Mouse (Mus musculus): ENCODE measurements at regions not wholly inside any gene's neighbourhood (a gene's known extent, or its start where the extent isn't known, plus 50 kb on each side); places are given as distances from the start of the nearest gene placed in this dataset.
"Not testable (repeated sequence)": the region's sequence is repeated elsewhere in the genome, so short reads cannot be mapped to it uniquely, and the experiment has no call there.

GRCm38 (mm10) chr9:5424236-5424635 is 79.0 kb downstream of the Casp12 start:
- no peak for ATAC-seq (replicated peaks; ENCODE audit: low read depth, poor library complexity, severe bottlenecking)

DNA sequence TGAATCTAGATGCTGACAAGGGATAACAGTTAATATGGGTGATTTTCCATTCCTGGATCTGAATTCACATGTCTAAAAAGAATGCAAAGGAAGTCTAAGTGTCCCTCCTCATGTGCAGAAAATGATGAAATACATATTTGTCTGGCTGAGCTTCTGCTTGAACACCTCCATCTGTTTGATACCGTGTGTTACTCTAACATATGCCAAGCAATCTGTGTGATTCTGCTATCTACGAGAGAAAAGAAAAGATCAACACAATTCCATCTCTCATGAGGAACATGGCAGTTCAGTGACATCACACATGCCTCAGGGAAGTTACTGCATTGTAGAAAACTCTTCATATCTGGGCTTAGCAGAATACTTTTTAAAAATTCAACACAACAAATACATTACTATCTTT is 103.0 kb downstream of the Casp12 start:
- no peak for ATAC-seq (replicated peaks; ENCODE audit: low read depth, poor library complexity, severe bottlenecking)

DNA sequence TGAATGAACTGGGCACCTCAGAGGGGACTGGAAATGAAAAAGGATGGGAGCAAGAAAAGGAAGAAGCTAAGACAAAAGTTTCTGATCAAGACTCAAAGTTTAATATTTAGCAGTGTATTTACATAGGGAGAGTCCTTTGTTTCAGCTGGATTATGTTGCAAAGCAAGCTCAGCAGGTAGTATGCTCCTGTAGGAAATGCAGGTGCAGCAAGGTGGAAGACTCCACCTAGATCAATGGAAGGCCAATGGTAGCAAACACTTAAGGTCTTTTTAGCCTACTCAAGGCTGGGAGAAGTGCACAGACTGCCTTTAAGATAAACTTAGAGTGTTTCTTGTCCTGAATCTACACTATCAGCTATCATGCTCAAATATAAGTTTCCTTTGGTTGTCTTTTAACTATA is 111.4 kb downstream of the Casp12 start:
- ATAC-seq (replicated peaks; ENCODE audit: low read depth, poor library complexity, severe bottlenecking) = no peak

DNA sequence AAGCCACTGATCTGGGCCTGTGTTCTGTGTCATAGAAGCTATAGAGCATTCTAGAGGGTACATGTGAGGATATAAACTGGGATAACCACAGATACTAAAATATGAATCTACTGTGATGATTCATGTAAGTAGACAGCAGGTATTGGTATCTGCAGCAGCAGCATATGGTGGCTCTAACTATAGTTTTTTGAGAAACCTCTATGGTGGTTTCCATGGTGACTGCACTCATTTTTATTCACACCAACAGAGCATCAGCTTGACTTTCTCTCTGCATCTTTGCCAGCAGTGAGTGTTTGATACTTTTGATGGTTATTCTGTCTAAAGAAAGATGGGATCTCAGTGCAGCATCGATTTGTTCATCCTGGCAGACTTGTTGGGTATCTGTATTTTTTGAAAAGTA is 126.8 kb downstream of the Casp12 start:
- ATAC-seq (replicated peaks; ENCODE audit: low read depth, poor library complexity, severe bottlenecking) = no peak

DNA sequence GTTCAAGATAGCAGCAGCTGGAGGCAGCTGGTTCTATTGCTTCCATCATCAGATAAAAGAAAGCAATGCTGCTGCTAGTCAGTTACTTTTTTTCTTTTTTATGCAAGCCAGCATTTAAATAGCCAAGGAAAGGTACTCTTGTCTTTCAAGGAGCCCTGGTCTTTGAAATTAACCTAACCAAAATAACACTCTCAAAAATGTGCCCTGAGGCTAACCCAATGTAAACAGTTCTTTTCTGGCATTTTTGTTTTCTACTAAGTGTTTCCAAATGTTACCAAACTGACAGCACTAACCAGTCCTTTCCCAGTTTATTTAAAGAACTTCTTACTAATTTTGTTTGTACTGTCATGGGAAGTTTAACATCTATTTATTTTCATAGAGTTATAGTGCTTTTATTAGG is 129.0 kb downstream of the Casp12 start:
- ATAC-seq (replicated peaks; ENCODE audit: low read depth, poor library complexity, severe bottlenecking) = no peak

DNA sequence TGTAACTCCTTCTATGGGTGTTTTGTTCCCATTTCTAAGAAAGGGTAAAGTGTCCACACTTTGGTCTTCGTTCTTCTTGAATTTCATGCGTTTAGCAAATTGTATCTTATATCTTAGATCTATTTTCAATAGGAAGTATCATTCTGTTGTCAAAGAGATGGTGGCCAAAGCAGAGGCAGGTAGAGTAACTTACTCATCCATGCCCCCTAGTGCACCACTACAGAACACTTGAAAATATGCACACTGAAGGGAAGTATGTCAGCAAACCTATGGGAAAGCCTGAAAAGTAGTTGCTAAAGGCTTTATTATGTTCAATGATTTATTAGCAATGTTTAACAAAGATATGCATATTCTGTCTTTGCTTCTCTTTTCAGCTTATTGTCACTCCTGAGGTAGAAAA is 140.0 kb downstream of the Casp12 start:
- ATAC-seq (replicated peaks; ENCODE audit: low read depth, poor library complexity, severe bottlenecking) = no peak

- no peak for ATAC-seq (replicated peaks; ENCODE audit: low read depth, poor library complexity, severe bottlenecking)
Observed at GRCm38 (mm10) chr9:5496837-5497236, 151.6 kb downstream of the Casp12 start.

DNA sequence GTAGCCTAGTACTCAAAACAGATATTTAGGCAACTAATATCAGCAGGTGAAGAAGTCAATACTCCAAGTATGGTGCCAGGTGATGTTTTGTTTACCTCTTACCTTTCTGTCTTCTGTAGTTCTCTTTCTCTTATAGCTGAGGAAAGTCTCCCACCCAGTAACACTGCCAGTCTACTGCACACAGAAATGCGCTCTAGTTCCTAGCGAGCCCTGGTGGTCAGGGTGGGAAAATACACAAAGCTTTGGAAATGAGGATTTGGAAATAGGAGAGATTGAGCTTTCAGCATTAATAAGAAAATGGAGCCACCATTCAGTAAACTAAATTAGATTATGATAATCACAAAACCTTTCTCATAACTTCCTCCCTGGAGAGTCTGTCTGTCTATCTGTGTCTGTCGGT is 153.1 kb downstream of the Casp12 start:
- ATAC-seq (replicated peaks; ENCODE audit: low read depth, poor library complexity, severe bottlenecking) = no peak

DNA sequence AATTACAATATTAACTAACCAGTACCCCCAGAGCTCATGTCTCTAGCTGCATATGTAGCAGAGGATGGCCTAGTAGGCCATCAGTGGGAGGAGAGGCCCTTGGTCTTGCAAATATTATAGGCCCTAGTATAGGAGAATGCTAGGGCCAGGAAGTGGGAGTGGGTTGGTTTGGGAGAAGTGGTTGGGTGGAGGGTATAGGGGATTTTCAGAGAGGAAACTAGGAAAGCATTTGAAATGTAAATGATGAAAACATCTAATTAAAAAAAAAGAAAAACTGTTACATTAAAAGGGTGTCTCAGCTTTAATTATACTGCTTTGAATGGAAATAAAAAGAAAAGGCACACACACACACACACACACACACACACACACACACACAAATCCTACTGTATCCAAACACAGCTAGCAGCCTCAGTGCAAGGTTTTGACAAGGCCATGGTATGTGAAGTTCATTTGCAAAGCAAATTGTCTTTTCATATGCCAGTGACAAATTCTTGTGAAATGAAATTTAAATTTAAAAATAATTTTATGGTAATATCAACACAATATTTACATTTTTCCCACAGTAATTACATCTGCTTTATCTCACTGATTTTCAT is 180.6 kb downstream of the Casp12 start:
- ATAC-seq (replicated peaks; ENCODE audit: low read depth, poor library complexity, severe bottlenecking) = no peak

DNA sequence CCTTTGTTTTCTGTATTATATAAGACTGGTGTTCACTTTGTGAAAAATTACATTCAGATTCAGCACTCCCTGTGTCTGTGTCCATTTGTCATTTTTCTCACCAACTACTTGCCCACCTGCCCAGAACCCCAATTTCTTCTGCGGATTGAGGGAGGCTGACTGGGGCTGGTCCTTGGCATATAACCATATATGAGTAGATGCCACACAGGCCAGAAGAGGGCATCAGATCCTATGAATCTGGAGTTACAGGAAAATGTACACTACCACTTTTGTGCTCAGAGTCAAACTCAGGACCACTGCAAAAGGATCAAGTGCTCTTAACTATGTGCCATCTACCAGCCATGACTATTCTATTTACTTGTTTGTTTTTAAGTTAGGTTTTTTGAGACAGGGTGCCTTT is 197.4 kb downstream of the Casp12 start:
- ATAC-seq (replicated peaks; ENCODE audit: low read depth, poor library complexity, severe bottlenecking) = no peak

GRCm38 (mm10) chr9:5575072-5575471 is 229.8 kb downstream of the Casp12 start:
- no peak for ATAC-seq (replicated peaks; ENCODE audit: low read depth, poor library complexity, severe bottlenecking)

DNA sequence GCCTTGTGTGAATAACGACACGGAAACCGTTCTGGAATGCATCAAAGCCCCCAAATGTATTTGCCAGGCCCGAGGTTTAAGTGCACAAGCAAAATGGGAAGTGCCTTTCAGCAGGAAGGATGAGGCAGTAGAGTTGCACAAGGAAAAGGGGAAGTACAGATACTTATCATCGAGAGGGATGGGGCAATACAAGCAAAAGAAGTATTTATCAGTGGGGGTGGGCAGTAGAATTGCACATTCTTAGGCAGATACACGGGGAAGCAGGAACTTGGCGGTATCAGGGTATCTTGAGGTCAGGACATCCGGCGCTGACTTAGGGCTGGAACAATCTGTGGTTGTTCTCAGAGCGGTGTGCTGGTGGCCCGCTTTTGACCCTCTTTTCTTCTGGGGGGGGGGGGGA is 232.9 kb downstream of the Casp12 start:
- not testable (repeated sequence) for ATAC-seq (replicated peaks; ENCODE audit: low read depth, poor library complexity, severe bottlenecking)

GRCm38 (mm10) chr9:5595891-5596635 is 250.8 kb downstream of the Casp12 start:
- ATAC-seq (replicated peaks; ENCODE audit: low read depth, poor library complexity, severe bottlenecking) = 0 out of 2 replicates have a peak, but pooled peaks have one; percentile 47

GRCm38 (mm10) chr9:5604019-5604418 is 258.8 kb downstream of the Casp12 start:
- ATAC-seq (replicated peaks; ENCODE audit: low read depth, poor library complexity, severe bottlenecking) = no peak

DNA sequence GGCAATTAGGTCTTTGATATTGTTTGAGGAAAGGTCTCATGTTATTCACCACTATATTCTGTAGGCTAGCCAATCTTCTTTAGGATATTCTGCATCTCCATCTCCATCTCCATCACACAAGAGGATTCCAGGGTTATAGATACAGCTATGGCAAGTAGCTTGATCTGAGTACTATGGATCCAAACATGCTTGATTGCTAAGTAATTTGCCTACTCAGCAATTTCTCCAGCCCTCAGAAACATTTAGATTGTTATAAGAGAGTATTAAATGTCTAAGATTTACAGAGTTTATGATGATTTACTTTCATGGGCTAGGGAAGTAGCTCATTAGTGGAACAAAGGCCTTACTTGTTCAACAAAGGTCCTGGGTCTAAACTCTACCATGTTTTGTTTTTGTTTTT is 259.8 kb downstream of the Casp12 start:
- no peak for ATAC-seq (replicated peaks; ENCODE audit: low read depth, poor library complexity, severe bottlenecking)

DNA sequence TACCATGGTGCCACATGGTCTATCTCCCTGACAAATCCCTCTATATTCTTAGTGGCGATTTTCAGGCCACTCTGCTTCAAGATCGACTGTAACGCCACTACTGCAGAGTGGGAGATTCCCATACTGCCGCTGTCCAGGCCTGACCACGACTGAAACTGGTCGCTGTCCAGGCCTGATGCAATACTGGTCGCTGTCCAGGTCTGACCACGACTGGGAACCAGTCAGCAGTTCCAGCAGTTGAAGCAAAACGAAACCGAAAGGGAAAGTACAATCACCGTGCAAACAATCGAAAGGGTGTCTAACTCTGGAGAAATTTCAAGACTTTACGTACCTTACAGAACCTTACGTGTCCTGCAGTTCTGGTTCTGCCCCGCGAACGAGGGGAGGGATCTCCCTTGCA is 271.5 kb downstream of the Casp12 start:
- no peak for ATAC-seq (replicated peaks; ENCODE audit: low read depth, poor library complexity, severe bottlenecking)

- ATAC-seq (replicated peaks; ENCODE audit: low read depth, poor library complexity, severe bottlenecking) = no peak
Observed at GRCm38 (mm10) chr9:5623396-5623795, 278.2 kb downstream of the Casp12 start.

GRCm38 (mm10) chr9:5627521-5627920 is 282.3 kb downstream of the Casp12 start:
- no peak for ATAC-seq (replicated peaks; ENCODE audit: low read depth, poor library complexity, severe bottlenecking)

DNA sequence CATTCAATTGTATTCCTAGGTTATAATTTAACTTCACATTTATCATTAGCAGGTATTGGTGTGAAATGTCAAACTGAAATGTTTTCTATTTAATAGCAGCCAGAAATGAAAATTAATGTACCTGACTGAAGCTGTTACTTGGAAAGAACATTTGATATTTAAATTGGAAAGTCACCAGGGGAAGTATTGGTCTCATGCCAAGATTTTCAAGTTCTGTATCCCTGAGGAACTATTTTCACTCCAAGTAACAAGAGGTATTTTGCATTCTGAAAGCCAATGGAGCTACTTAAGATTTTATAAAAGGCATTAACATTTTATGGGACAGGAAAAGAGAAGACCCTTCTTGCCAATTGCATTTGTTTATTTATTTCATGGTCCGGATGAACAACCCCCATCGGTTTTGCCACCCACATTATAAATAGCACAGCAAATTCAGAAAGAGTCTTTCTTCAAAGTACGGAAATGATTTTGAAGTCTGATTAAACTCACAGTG is 289.3 kb downstream of the Casp12 start:
- ATAC-seq (replicated peaks; ENCODE audit: low read depth, poor library complexity, severe bottlenecking) = no peak

DNA sequence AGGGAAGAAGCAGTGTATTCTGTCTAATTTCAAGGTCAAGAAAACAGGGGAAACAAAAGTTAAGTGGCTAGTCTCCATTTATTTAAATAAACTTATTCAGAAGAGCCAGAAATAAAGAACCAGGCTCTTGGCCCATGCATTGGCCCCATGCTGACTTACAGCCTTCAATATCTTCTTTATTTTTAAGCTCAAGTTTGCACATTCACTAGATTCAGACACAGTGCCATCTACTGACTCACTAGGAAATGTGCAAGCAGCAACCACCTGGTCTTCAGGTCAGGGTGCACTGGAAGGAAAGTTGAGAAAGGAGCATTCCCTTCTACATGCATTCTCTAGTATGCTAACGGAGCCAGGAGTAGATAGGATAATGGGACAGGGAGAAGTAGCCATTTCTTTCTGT is 289.7 kb downstream of the Casp12 start:
- ATAC-seq (replicated peaks; ENCODE audit: low read depth, poor library complexity, severe bottlenecking) = peak; percentile 81

- no peak for ATAC-seq (replicated peaks; ENCODE audit: low read depth, poor library complexity, severe bottlenecking)
Observed at GRCm38 (mm10) chr9:5663886-5664285, 318.7 kb downstream of the Casp12 start.

DNA sequence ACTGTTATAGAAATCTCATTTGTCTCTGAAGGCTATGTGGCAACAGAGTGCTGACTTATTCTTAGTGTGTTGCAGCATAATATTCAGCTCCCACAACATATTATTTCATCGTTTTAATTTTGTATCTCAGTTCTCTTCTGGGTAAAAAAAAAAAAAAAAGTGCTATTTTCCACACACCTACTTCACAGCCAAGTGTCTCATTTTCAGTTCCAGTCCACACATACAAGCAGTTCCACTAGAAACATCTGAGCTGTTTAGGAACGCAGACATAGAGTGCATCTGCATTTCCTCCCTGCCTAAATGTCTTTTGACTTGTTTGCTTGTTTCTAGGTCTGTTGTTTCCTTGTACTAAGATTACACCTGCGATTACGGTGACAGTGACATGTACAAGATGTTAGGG is 328.3 kb downstream of the Casp12 start:
- ATAC-seq (replicated peaks; ENCODE audit: low read depth, poor library complexity, severe bottlenecking) = no peak
